Mouse (Mus musculus): Measurements from ENCODE around the gene A830031A19Rik. TPM values are rescaled to one million over a fixed set of nuclear protein-coding genes. Genes with fewer than 3 reads are reported as not detected.

Gene A830031A19Rik
- not detected in 2 replicates for polyA plus RNA-seq (2014; fragmentation: Nextera tagmentation; extraction: Ambion mirVana)

GRCm38 (mm10) chr11:24074634-24075104, at the start of gene A830031A19Rik:
Gene A830031A19Rik (minus strand): TSS chr11:24075054.
- 0% methylated on average over 11 of the region's 11 CpGs for WGBS
- peak within 1 kb of the TSS; percentile 99 for H3K27ac ChIP-seq (ENCODE audit: low read depth, low read length)
- no peaks in the 10 kb centered on the region for H3K36me3 ChIP-seq (ENCODE audit: control insufficient read depth, insufficient read depth, low read length)
- ATAC-seq (ENCODE audit: low read depth) = no peak
- peak within 1 kb of the TSS; percentile 98 for H3K9ac ChIP-seq (replicated peaks; ENCODE audit: low read depth, low read length)
- H3K4me2 ChIP-seq (ENCODE audit: low read depth, low read length) = peak within 1 kb of the TSS; percentile 80
- peak within 1 kb of the TSS; percentile 88 for H3K4me3 ChIP-seq (ENCODE audit: low read depth, low read length)
- no peaks in the 10 kb centered on the region for H3K9me3 ChIP-seq (ENCODE audit: control insufficient read depth, low read length)
- no peaks in the 10 kb centered on the region for H3K27me3 ChIP-seq (ENCODE audit: control insufficient read depth, insufficient read depth, low read length)
- H3K4me1 ChIP-seq (ENCODE audit: control insufficient read depth, insufficient read depth, low read length) = 0 out of 2 replicates have a peak, but pooled peaks cover 4% of the 10 kb centered on the region

- no peak overlapping the region for H3K4me3 ChIP-seq (ENCODE audit: low read depth, low read length)
- no peak overlapping the region for H3K27ac ChIP-seq (ENCODE audit: low read depth, low read length)
- peaks cover 27% of the 10 kb centered on the region; the same call in 1 of the 2 replicates for H3K4me1 ChIP-seq (ENCODE audit: control insufficient read depth, insufficient read depth, low read length)
- ATAC-seq (ENCODE audit: low read depth) = no peak
- no peak overlapping the region for H3K4me2 ChIP-seq (ENCODE audit: low read depth, low read length)
- H3K36me3 ChIP-seq (ENCODE audit: control insufficient read depth, insufficient read depth, low read length) = no peaks in the 10 kb centered on the region
- WGBS = 83% methylated on average over 2 of the region's 2 CpGs
- no peaks in the 10 kb centered on the region for H3K27me3 ChIP-seq (ENCODE audit: control insufficient read depth, insufficient read depth, low read length)
- no peak overlapping the region for H3K9ac ChIP-seq (replicated peaks; ENCODE audit: low read depth, low read length)
- H3K9me3 ChIP-seq (ENCODE audit: control insufficient read depth, low read length) = no peaks in the 10 kb centered on the region
These were observed 49.1 kb upstream of the A830031A19Rik start for GRCm38 (mm10) chr11:24123991-24124390.

- H3K27me3 ChIP-seq (ENCODE audit: control insufficient read depth, insufficient read depth, low read length) = no peaks in the 10 kb centered on the region
- no peak overlapping the region for H3K4me3 ChIP-seq (ENCODE audit: low read depth, low read length)
- H3K9me3 ChIP-seq (ENCODE audit: control insufficient read depth, low read length) = no peaks in the 10 kb centered on the region
- WGBS = 78% methylated on average over 7 of the region's 7 CpGs
- no peaks in the 10 kb centered on the region for H3K36me3 ChIP-seq (ENCODE audit: control insufficient read depth, insufficient read depth, low read length)
- peaks cover 31% of the 10 kb centered on the region; the same call in 1 of the 2 replicates for H3K4me1 ChIP-seq (ENCODE audit: control insufficient read depth, insufficient read depth, low read length)
- H3K9ac ChIP-seq (replicated peaks; ENCODE audit: low read depth, low read length) = no peak overlapping the region
- no peak overlapping the region for H3K27ac ChIP-seq (ENCODE audit: low read depth, low read length)
- no peak overlapping the region for H3K4me2 ChIP-seq (ENCODE audit: low read depth, low read length)
- ATAC-seq (ENCODE audit: low read depth) = no peak
These were observed 48.0 kb upstream of the A830031A19Rik start for GRCm38 (mm10) chr11:24122899-24123298.

- H3K4me2 ChIP-seq (ENCODE audit: low read depth, low read length) = no peak overlapping the region
- 78% methylated on average over 9 of the region's 9 CpGs for WGBS
- peaks cover 31% of the 10 kb centered on the region; the same call in 1 of the 2 replicates for H3K4me1 ChIP-seq (ENCODE audit: control insufficient read depth, insufficient read depth, low read length)
- H3K36me3 ChIP-seq (ENCODE audit: control insufficient read depth, insufficient read depth, low read length) = no peaks in the 10 kb centered on the region
- no peak overlapping the region for H3K4me3 ChIP-seq (ENCODE audit: low read depth, low read length)
- H3K9me3 ChIP-seq (ENCODE audit: control insufficient read depth, low read length) = no peaks in the 10 kb centered on the region
- peak overlapping the region; percentile 10; the same call in 1 of the 2 replicates for H3K27ac ChIP-seq (ENCODE audit: low read depth, low read length)
- no peak overlapping the region for H3K9ac ChIP-seq (replicated peaks; ENCODE audit: low read depth, low read length)
- no peak for ATAC-seq (ENCODE audit: low read depth)
- H3K27me3 ChIP-seq (ENCODE audit: control insufficient read depth, insufficient read depth, low read length) = no peaks in the 10 kb centered on the region
These were observed 46.3 kb upstream of the A830031A19Rik start for GRCm38 (mm10) chr11:24121136-24121535.

- Histone ChIP-seq H3K27ac (ENCODE audit: low read depth, low read length) (no peak overlapping the region), H3K27me3 (ENCODE audit: control insufficient read depth, insufficient read depth, low read length) (no peaks in the 10 kb centered on the region), H3K4me2 (ENCODE audit: low read depth, low read length) (no peak overlapping the region), H3K36me3 (ENCODE audit: control insufficient read depth, insufficient read depth, low read length) (no peaks in the 10 kb centered on the region), H3K9me3 (ENCODE audit: control insufficient read depth, low read length) (no peaks in the 10 kb centered on the region), H3K4me3 (ENCODE audit: low read depth, low read length) (no peak overlapping the region), H3K4me1 (ENCODE audit: control insufficient read depth, insufficient read depth, low read length) (peaks cover 20% of the 10 kb centered on the region; the same call in 1 of the 2 replicates), H3K9ac (replicated peaks; ENCODE audit: low read depth, low read length) (no peak overlapping the region)
- no peak for ATAC-seq (ENCODE audit: low read depth)
- 88% methylated on average over 7 of the region's 7 CpGs for WGBS
These were observed 41.9 kb upstream of the A830031A19Rik start for GRCm38 (mm10) chr11:24116582-24117318.

- H3K4me2 ChIP-seq (ENCODE audit: low read depth, low read length) = no peak overlapping the region
- H3K9ac ChIP-seq (replicated peaks; ENCODE audit: low read depth, low read length) = no peak overlapping the region
- H3K4me1 ChIP-seq (ENCODE audit: control insufficient read depth, insufficient read depth, low read length) = peaks cover 16% of the 10 kb centered on the region; the same call in 1 of the 2 replicates
- H3K27ac ChIP-seq (ENCODE audit: low read depth, low read length) = no peak overlapping the region
- ATAC-seq (ENCODE audit: low read depth) = no peak
- 88% methylated on average over 2 of the region's 2 CpGs for WGBS
- no peaks in the 10 kb centered on the region for H3K9me3 ChIP-seq (ENCODE audit: control insufficient read depth, low read length)
- H3K4me3 ChIP-seq (ENCODE audit: low read depth, low read length) = no peak overlapping the region
- no peaks in the 10 kb centered on the region for H3K36me3 ChIP-seq (ENCODE audit: control insufficient read depth, insufficient read depth, low read length)
- no peaks in the 10 kb centered on the region for H3K27me3 ChIP-seq (ENCODE audit: control insufficient read depth, insufficient read depth, low read length)
These were observed 41.2 kb upstream of the A830031A19Rik start for GRCm38 (mm10) chr11:24116041-24116440.

GRCm38 (mm10) chr11:24115017-24115752, 40.3 kb upstream of the A830031A19Rik start:
- Histone ChIP-seq H3K4me1 (ENCODE audit: control insufficient read depth, insufficient read depth, low read length) (peaks cover 16% of the 10 kb centered on the region; the same call in 1 of the 2 replicates), H3K36me3 (ENCODE audit: control insufficient read depth, insufficient read depth, low read length) (no peaks in the 10 kb centered on the region)
- no peak for ATAC-seq (ENCODE audit: low read depth)

GRCm38 (mm10) chr11:24111720-24112119, 36.9 kb upstream of the A830031A19Rik start:
- Histone ChIP-seq H3K36me3 (ENCODE audit: control insufficient read depth, insufficient read depth, low read length) (no peaks in the 10 kb centered on the region), H3K27me3 (ENCODE audit: control insufficient read depth, insufficient read depth, low read length) (no peaks in the 10 kb centered on the region), H3K4me1 (ENCODE audit: control insufficient read depth, insufficient read depth, low read length) (peaks cover 10% of the 10 kb centered on the region; the same call in 1 of the 2 replicates), H3K4me2 (ENCODE audit: low read depth, low read length) (no peak overlapping the region), H3K4me3 (ENCODE audit: low read depth, low read length) (no peak overlapping the region), H3K9ac (replicated peaks; ENCODE audit: low read depth, low read length) (no peak overlapping the region), H3K27ac (ENCODE audit: low read depth, low read length) (peak overlapping the region; percentile 39; the same call in 1 of the 2 replicates), H3K9me3 (ENCODE audit: control insufficient read depth, low read length) (no peaks in the 10 kb centered on the region)
- no peak for ATAC-seq (ENCODE audit: low read depth)
- WGBS = 51% methylated on average over 6 of the region's 6 CpGs

More at GRCm38 (mm10) chr11:24115017-24115752, 40.3 kb upstream of the A830031A19Rik start:
- no peaks in the 10 kb centered on the region for H3K9me3 ChIP-seq (ENCODE audit: control insufficient read depth, low read length)
- no peak overlapping the region for H3K27ac ChIP-seq (ENCODE audit: low read depth, low read length)
- H3K4me2 ChIP-seq (ENCODE audit: low read depth, low read length) = no peak overlapping the region
- no peak overlapping the region for H3K4me3 ChIP-seq (ENCODE audit: low read depth, low read length)
- 74% methylated on average over 12 of the region's 12 CpGs for WGBS
- no peaks in the 10 kb centered on the region for H3K27me3 ChIP-seq (ENCODE audit: control insufficient read depth, insufficient read depth, low read length)
- no peak overlapping the region for H3K9ac ChIP-seq (replicated peaks; ENCODE audit: low read depth, low read length)

Measured in neural tube, embryonic 14.5 days (tissue).